In the genomic region with DNA sequence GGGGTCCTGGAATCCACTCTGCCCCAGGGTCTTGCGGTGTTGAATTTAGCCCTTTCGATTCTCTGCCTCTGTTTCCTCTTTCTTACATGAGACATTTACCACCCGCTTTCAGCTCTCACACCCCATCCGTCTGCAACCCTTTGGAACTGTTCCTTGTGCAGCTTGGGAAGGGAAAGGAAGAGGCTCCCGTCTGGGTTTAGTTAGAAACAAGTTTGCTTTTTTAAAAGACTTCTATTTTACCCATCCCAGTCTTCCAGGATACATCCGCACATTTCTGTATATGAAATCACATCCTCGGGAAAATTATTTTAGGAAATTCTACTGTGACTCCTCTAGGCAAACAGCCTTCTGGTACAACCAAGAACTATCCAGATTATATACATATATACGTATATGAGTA, we compare ENCODE assay signal across 34 mouse cellular contexts. TPM values are rescaled to one million over a fixed set of nuclear protein-coding genes. Genes with fewer than 3 reads are reported as not detected.
"Had no signal": no experiment of that assay in that cellular context is flagged by ENCODE, and none has a peak within 500 bp of the region (broad histone marks: within the 10 kb centered on the region; RNA-seq: fewer than 3 reads in every experiment).

No protein-coding gene starts in this region.

- H3K36me3 ChIP-seq: heart, embryonic 13.5 days; heart, embryonic 15.5 days; hindbrain, embryonic 10.5 days; hindbrain, embryonic 12.5 days; hindbrain, embryonic 13.5 days; intestine, embryonic 15.5 days; kidney, embryonic 15.5 days had no signal

- ATAC-seq: hindbrain, embryonic 16.5 days; hindbrain, postnatal 0 days; inflammation-experienced regulatory T-cells, adult 6 months; intestine, embryonic 15.5 days; intestine, embryonic 16.5 days; intestine, postnatal 0 days had no signal

- DNase-seq: heart, postnatal 10 days; heart, postnatal 14 days; heart, postnatal 36 days; heart, postnatal 4 days; kidney, adult 11 months; kidney, adult 18-20 months; kidney, adult 2 months; kidney, adult 8-10 months; kidney, adult 9 months; kidney, postnatal 10 days; kidney, postnatal 14 days; kidney, postnatal 25 days; kidney, postnatal 36 days; kidney, postnatal 4 days; layer of hippocampus, adult 9-11 months; layer of hippocampus, postnatal 36 days had no signal

- H3K9me3 ChIP-seq: heart, embryonic 15.5 days; hindbrain, embryonic 10.5 days; hindbrain, embryonic 12.5 days; hindbrain, embryonic 13.5 days; hindbrain, embryonic 15.5 days; intestine, embryonic 15.5 days; kidney, embryonic 15.5 days had no signal

- H3K4me1 ChIP-seq: heart, embryonic 13.5 days; heart, embryonic 15.5 days; hindbrain, embryonic 10.5 days; intestine, embryonic 15.5 days; kidney, embryonic 15.5 days had no signal

- H3K9ac ChIP-seq: heart, embryonic 13.5 days; heart, embryonic 15.5 days; hindbrain, embryonic 12.5 days; hindbrain, embryonic 13.5 days; hindbrain, embryonic 14.5 days; hindbrain, embryonic 15.5 days; intestine, embryonic 15.5 days; kidney, embryonic 15.5 days had no signal

- H3K4me2 ChIP-seq: heart, embryonic 13.5 days; heart, embryonic 15.5 days; hindbrain, embryonic 12.5 days; hindbrain, embryonic 13.5 days; hindbrain, embryonic 14.5 days; hindbrain, embryonic 15.5 days; intestine, embryonic 15.5 days; kidney, embryonic 15.5 days had no signal

- H3K27ac ChIP-seq: heart, embryonic 13.5 days; heart, embryonic 15.5 days; hindbrain, embryonic 10.5 days; hindbrain, embryonic 12.5 days; hindbrain, embryonic 13.5 days; hindbrain, embryonic 14.5 days; hindbrain, embryonic 15.5 days; hindbrain, postnatal 0 days; intestine, embryonic 15.5 days; kidney, embryonic 15.5 days; kidney, postnatal 0 days; layer of hippocampus, adult 2 months had no signal

- H3K27me3 ChIP-seq: hindbrain, embryonic 12.5 days; hindbrain, embryonic 13.5 days; hindbrain, embryonic 15.5 days; intestine, embryonic 15.5 days; kidney, embryonic 15.5 days had no signal

- H3K4me3 ChIP-seq: heart, embryonic 13.5 days; heart, embryonic 15.5 days; hindbrain, embryonic 10.5 days; hindbrain, embryonic 12.5 days; hindbrain, embryonic 13.5 days; hindbrain, embryonic 15.5 days; intestine, embryonic 15.5 days; kidney, embryonic 15.5 days; layer of hippocampus, adult 2 months; left cerebral cortex, adult 2 months had no signal

RNA-seq across cellular contexts. Expression of gene Kcna6, which starts 11.7 kb away (rescaled TPM):
- total RNA-seq: hematopoietic stem cell, adult 5-6 weeks had no signal
- polyA plus RNA-seq: inflammation-experienced regulatory T-cells, adult 6 months had no signal
